Mouse (Mus musculus) kidney, embryonic 16.5 days (tissue): ENCODE data around the gene Rpl36-ps4. TPM values are rescaled to one million over a fixed set of nuclear protein-coding genes. Genes with fewer than 3 reads are reported as not detected.

Experiments
- ATAC-seq: fragments of 200-750 bp; cut with Nextera tagmentation; 2 replicates; pipeline ENCODE4 v1.8.0; 2017; ENCODE audit warnings: moderate TSS enrichment; ENCODE audit not compliant: low FRiP score, low TSS enrichment
- H3K27ac ChIP-seq: fragments of 300-500 bp; sonication (generic); 2 replicates; pipeline ENCODE4 v1.5.1; 2014; ENCODE audit warnings: low read length
- H3K27me3 ChIP-seq: fragments of 300-500 bp; sonication (generic); 2 replicates; pipeline ENCODE4 v1.6.1; 2014; ENCODE audit warnings: low read length, control low read depth, mixed read lengths; ENCODE audit not compliant: insufficient read depth
- H3K36me3 ChIP-seq: fragments of 300-500 bp; sonication (generic); 2 replicates; pipeline ENCODE4 v1.6.1; 2014; ENCODE audit warnings: low read length, control low read depth, mixed read lengths; ENCODE audit not compliant: insufficient read depth
- H3K4me1 ChIP-seq: fragments of 300-500 bp; sonication (generic); 2 replicates; pipeline ENCODE4 v1.6.1; 2014; ENCODE audit warnings: low read length, control low read depth, mixed read lengths; ENCODE audit not compliant: insufficient read depth
- H3K4me2 ChIP-seq: fragments of 300-500 bp; sonication (generic); replicated peaks from 2 replicates; pipeline ENCODE4 v1.6.1; 2014; ENCODE audit warnings: low read depth, low read length
- H3K4me3 ChIP-seq: fragments of 300-500 bp; sonication (generic); 2 replicates; pipeline ENCODE4 v1.5.1; 2014; ENCODE audit warnings: mild to moderate bottlenecking, low read length
- H3K9ac ChIP-seq: fragments of 300-500 bp; sonication (generic); replicated peaks from 2 replicates; pipeline ENCODE4 v1.6.1; 2014; ENCODE audit warnings: low read length
- H3K9me3 ChIP-seq: fragments of 300-500 bp; sonication (generic); 2 replicates; pipeline ENCODE4 v1.6.1; 2016; ENCODE audit warnings: low read length, control low read depth
- WGBS: fragments of 180-500 bp; shearing (Covaris S2); extraction: QIAGEN DNeasy Blood & Tissue Kit; methylation state at CpG from one replicate; pipeline ENCODE4 v1.1.7; 2014; 5-methylcytosine and 5-hydroxymethylcytosine counted together
- polyA plus RNA-seq: library from polyadenylated mRNA; unstranded; fragments of >200 nt; fragmentation: Nextera tagmentation; extraction: Ambion mirVana; gene quantifications from 2 replicates; pipeline ENCODE4 v1.2.1, GENCODE M21; 2015

Rpl36-ps4 gene
- polyA plus RNA-seq: not detected in 2 replicates

- Histone ChIP-seq H3K4me3 (no peak within 1 kb of the TSS), H3K4me2 (no peak within 1 kb of the TSS), H3K9me3 (no peaks in the 10 kb centered on the region; the same call in 1 of the 2 replicates), H3K27me3 (no peaks in the 10 kb centered on the region), H3K4me1 (peaks cover 7% of the 10 kb centered on the region; the same call in 1 of the 2 replicates), H3K27ac (no peak within 1 kb of the TSS), H3K36me3 (no peaks in the 10 kb centered on the region), H3K9ac (no peak within 1 kb of the TSS)
- ATAC-seq: no peak
- WGBS: 89% methylated on average over 5 of the region's 5 CpGs
Observed at GRCm38 (mm10) chr17:87920677-87921076, at the start of gene Rpl36-ps4. Rpl36-ps4 (plus strand) TSS chr17:87920977.

GRCm38 (mm10) chr17:87871461-87872126 is 49.2 kb upstream of the Rpl36-ps4 start:
- WGBS: 83% methylated on average over 13 of the region's 13 CpGs
- H3K4me1 ChIP-seq: no peaks in the 10 kb centered on the region
- 0 out of 2 replicates have a peak, but pooled peaks have one; percentile 35 for ATAC-seq
- no peaks in the 10 kb centered on the region for H3K9me3 ChIP-seq
- H3K36me3 ChIP-seq: no peaks in the 10 kb centered on the region
- H3K4me2 ChIP-seq: no peak overlapping the region
- peak overlapping the region; percentile 12; the same call in 1 of the 2 replicates for H3K27ac ChIP-seq
- no peak overlapping the region for H3K4me3 ChIP-seq
- no peaks in the 10 kb centered on the region for H3K27me3 ChIP-seq
- no peak overlapping the region for H3K9ac ChIP-seq

GRCm38 (mm10) chr17:87872286-87872685 is 48.5 kb upstream of the Rpl36-ps4 start:
- no peaks in the 10 kb centered on the region for H3K36me3 ChIP-seq
- no peak for ATAC-seq
- H3K27me3 ChIP-seq: no peaks in the 10 kb centered on the region
- H3K4me2 ChIP-seq: no peak overlapping the region
- H3K4me3 ChIP-seq: no peak overlapping the region
- peaks cover 4% of the 10 kb centered on the region for H3K4me1 ChIP-seq
- WGBS: 53% methylated on average over 4 of the region's 4 CpGs
- H3K27ac ChIP-seq: no peak overlapping the region
- no peak overlapping the region for H3K9ac ChIP-seq
- no peaks in the 10 kb centered on the region for H3K9me3 ChIP-seq

- ATAC-seq: no peak
- 85% methylated on average over 7 of the region's 7 CpGs for WGBS
Observed at GRCm38 (mm10) chr17:87873456-87873855, 47.3 kb upstream of the Rpl36-ps4 start.

GRCm38 (mm10) chr17:87873943-87874342 is 46.8 kb upstream of the Rpl36-ps4 start:
- ATAC-seq: no peak
- Histone ChIP-seq H3K4me2 (no peak overlapping the region), H3K9me3 (no peaks in the 10 kb centered on the region), H3K4me1 (peaks cover 12% of the 10 kb centered on the region), H3K36me3 (no peaks in the 10 kb centered on the region), H3K9ac (no peak overlapping the region), H3K27ac (no peak overlapping the region), H3K27me3 (no peaks in the 10 kb centered on the region), H3K4me3 (no peak overlapping the region)
- WGBS: 74% methylated on average over 4 of the region's 4 CpGs

More at GRCm38 (mm10) chr17:87873456-87873855, 47.3 kb upstream of the Rpl36-ps4 start:
- Histone ChIP-seq H3K36me3 (no peaks in the 10 kb centered on the region), H3K4me1 (peaks cover 12% of the 10 kb centered on the region), H3K27me3 (no peaks in the 10 kb centered on the region), H3K27ac (no peak overlapping the region), H3K9ac (no peak overlapping the region), H3K4me2 (no peak overlapping the region), H3K9me3 (no peaks in the 10 kb centered on the region), H3K4me3 (no peak overlapping the region)

- Histone ChIP-seq H3K36me3 (no peaks in the 10 kb centered on the region), H3K27me3 (no peaks in the 10 kb centered on the region), H3K9ac (no peak overlapping the region), H3K4me2 (no peak overlapping the region), H3K4me1 (peaks cover 18% of the 10 kb centered on the region), H3K27ac (no peak overlapping the region), H3K9me3 (no peaks in the 10 kb centered on the region), H3K4me3 (no peak overlapping the region)
- ATAC-seq: no peak
- 72% methylated on average over 8 of the region's 8 CpGs for WGBS
Observed at GRCm38 (mm10) chr17:87875346-87875920, 45.3 kb upstream of the Rpl36-ps4 start.

GRCm38 (mm10) chr17:87876295-87877000 is 44.3 kb upstream of the Rpl36-ps4 start:
- Histone ChIP-seq H3K4me2 (no peak overlapping the region), H3K9ac (no peak overlapping the region), H3K36me3 (no peaks in the 10 kb centered on the region), H3K4me3 (no peak overlapping the region), H3K27me3 (no peaks in the 10 kb centered on the region), H3K27ac (no peak overlapping the region), H3K4me1 (peaks cover 18% of the 10 kb centered on the region), H3K9me3 (no peaks in the 10 kb centered on the region)
- ATAC-seq: 0 out of 2 replicates have a peak, but pooled peaks have one; percentile 40
- WGBS: 85% methylated on average over 11 of the region's 11 CpGs

GRCm38 (mm10) chr17:87877207-87878073 is 43.3 kb upstream of the Rpl36-ps4 start:
- Histone ChIP-seq H3K27ac (peak overlapping the region; percentile 48; the same call in 1 of the 2 replicates), H3K4me3 (no peak overlapping the region), H3K9ac (0 out of 2 replicates have a peak overlapping the region, but pooled peaks have one; percentile 1), H3K4me2 (peak overlapping the region; percentile 24; the same call in 1 of the 2 replicates), H3K9me3 (no peaks in the 10 kb centered on the region), H3K27me3 (no peaks in the 10 kb centered on the region), H3K4me1 (peaks cover 18% of the 10 kb centered on the region), H3K36me3 (no peaks in the 10 kb centered on the region)
- peak; percentile 59 for ATAC-seq
- WGBS: 32% methylated on average over 25 of the region's 25 CpGs
